ENCODE assay signal across 8 mouse cellular contexts in the genomic region with DNA sequence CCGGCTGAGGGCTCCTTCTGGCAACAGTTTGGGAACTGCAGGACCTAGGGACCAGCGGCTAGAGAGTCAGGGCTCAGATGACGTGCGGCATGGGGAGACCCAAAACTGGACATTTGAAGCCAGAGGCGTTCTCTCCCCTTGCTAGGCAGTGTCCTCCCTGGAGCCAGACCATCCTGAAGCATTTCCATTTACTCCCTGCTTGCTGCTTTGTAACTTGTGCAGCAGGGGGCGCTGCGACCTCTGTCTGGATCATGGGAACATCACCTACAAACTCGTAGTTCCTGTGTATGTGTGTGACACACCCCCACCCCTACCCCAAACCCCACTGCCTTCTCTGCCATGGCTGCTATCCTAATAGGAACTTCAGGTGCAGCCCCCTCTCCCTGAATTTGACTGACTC. TPM values are rescaled to one million over a fixed set of nuclear protein-coding genes. Genes with fewer than 3 reads are reported as not detected.
DNase-seq lines count a peak whose midpoint lies in the region; ATAC-seq lines count a peak whose summit lies in the region.

No protein-coding gene starts in this region.

- DNase-seq in hindbrain, embryonic 11.5 days (ENCODE audit: low spot score): peak; percentile 78
- peak; percentile 39 to 50 for DNase-seq in urinary bladder, postnatal 36 days (ENCODE audit: low spot score in 2 of 2)
- no peak for DNase-seq in urinary bladder, adult 18-20 months (ENCODE audit: low spot score in 2 of 2)
- peak; percentile 29 for DNase-seq in c-Kit-positive CD71-positive TER-119-positive erythroid progenitor cells, embryonic 14.5 days (ENCODE audit: low spot score)
- DNase-seq in kidney, postnatal 14 days: peak; percentile 68
- peak; percentile 16 to 49 for DNase-seq in natural killer cell, adult 2 months (ENCODE audit: low spot score in 2 of 2)

- no peaks in the 10 kb centered on the region for H3K27me3 ChIP-seq in hindbrain, embryonic 11.5 days (ENCODE audit: control insufficient read depth, insufficient read depth, low read length)
- H3K27me3 ChIP-seq in hindbrain, embryonic 16.5 days (replicated peaks; ENCODE audit: control insufficient read depth, insufficient read depth, low read length): no peaks in the 10 kb centered on the region

- H3K9ac ChIP-seq in hindbrain, embryonic 11.5 days (ENCODE audit: low read depth, low read length): no peak overlapping the region
- H3K9ac ChIP-seq in hindbrain, embryonic 16.5 days (ENCODE audit: low read depth, low read length): no peak overlapping the region

- H3K4me1 ChIP-seq in hindbrain, embryonic 11.5 days (replicated peaks; ENCODE audit: control insufficient read depth, insufficient read depth, low read length): no peaks in the 10 kb centered on the region
- H3K4me1 ChIP-seq in hindbrain, embryonic 16.5 days (ENCODE audit: control insufficient read depth, insufficient read depth, low read depth, low read length): peaks cover 5% of the 10 kb centered on the region

- WGBS in hindbrain, embryonic 11.5 days: 25% methylated on average over 8 of the region's 8 CpGs
- WGBS in hindbrain, embryonic 16.5 days: 27% methylated on average over 8 of the region's 8 CpGs

- H3K4me3 ChIP-seq in hindbrain, embryonic 11.5 days (ENCODE audit: low read depth, low read length): no peak overlapping the region
- no peak overlapping the region for H3K4me3 ChIP-seq in hindbrain, embryonic 16.5 days (ENCODE audit: low read length)

- H3K27ac ChIP-seq in hindbrain, embryonic 11.5 days (ENCODE audit: low read depth, low read length): no peak overlapping the region
- H3K27ac ChIP-seq in hindbrain, embryonic 16.5 days (ENCODE audit: low read depth, low read length): no peak overlapping the region

- H3K9me3 ChIP-seq in hindbrain, embryonic 11.5 days (ENCODE audit: control insufficient read depth, low read length): no peaks in the 10 kb centered on the region
- no peaks in the 10 kb centered on the region for H3K9me3 ChIP-seq in hindbrain, embryonic 16.5 days (ENCODE audit: control insufficient read depth, low read length)

- no peaks in the 10 kb centered on the region for H3K36me3 ChIP-seq in hindbrain, embryonic 11.5 days (ENCODE audit: control insufficient read depth, insufficient read depth, low read length)
- H3K36me3 ChIP-seq in hindbrain, embryonic 16.5 days (ENCODE audit: control insufficient read depth, insufficient read depth, low read length): no peaks in the 10 kb centered on the region

- no peak for ATAC-seq in hindbrain, embryonic 11.5 days (ENCODE audit: low FRiP score)
- ATAC-seq in hindbrain, embryonic 16.5 days: no peak
- ATAC-seq in inflammation-experienced regulatory T-cells, adult 6 months: no peak

- no peak overlapping the region for H3K4me2 ChIP-seq in hindbrain, embryonic 11.5 days (replicated peaks; ENCODE audit: low read depth, low read length)
- H3K4me2 ChIP-seq in hindbrain, embryonic 16.5 days (ENCODE audit: low read length): no peak overlapping the region

RNA-seq across cellular contexts. Expression of a gene that starts 4.8 kb away (rescaled TPM):
- polyA plus RNA-seq in hindbrain, embryonic 11.5 days (2014; fragmentation: Nextera tagmentation; extraction: Ambion mirVana): not detected in 2 replicates
- not detected in 2 replicates for polyA plus RNA-seq in hindbrain, embryonic 16.5 days (2015; fragmentation: Nextera tagmentation; extraction: Ambion mirVana)
- not detected for polyA plus RNA-seq in inflammation-experienced regulatory T-cells, adult 6 months (2017; shearing (Covaris generic))

RNA-seq across cellular contexts. Expression of a gene that starts 7.3 kb away (rescaled TPM):
- polyA plus RNA-seq in hindbrain, embryonic 11.5 days (2014; fragmentation: Nextera tagmentation; extraction: Ambion mirVana): not detected in 2 replicates
- polyA plus RNA-seq in hindbrain, embryonic 16.5 days (2015; fragmentation: Nextera tagmentation; extraction: Ambion mirVana): not detected in 2 replicates
- not detected for polyA plus RNA-seq in inflammation-experienced regulatory T-cells, adult 6 months (2017; shearing (Covaris generic))

RNA-seq across cellular contexts. Expression of a gene that starts 35.9 kb away (rescaled TPM):
- polyA plus RNA-seq in hindbrain, embryonic 11.5 days (2014; fragmentation: Nextera tagmentation; extraction: Ambion mirVana): 0.70 and 1.2 TPM in 2 replicates
- polyA plus RNA-seq in hindbrain, embryonic 16.5 days (2015; fragmentation: Nextera tagmentation; extraction: Ambion mirVana): 6.6 and 7.8 TPM in 2 replicates
- polyA plus RNA-seq in inflammation-experienced regulatory T-cells, adult 6 months (2017; shearing (Covaris generic)): not detected

RNA-seq across cellular contexts. Expression of a gene that starts 49.0 kb away (rescaled TPM):
- polyA plus RNA-seq in hindbrain, embryonic 11.5 days (2014; fragmentation: Nextera tagmentation; extraction: Ambion mirVana): 2.9 and 3.1 TPM in 2 replicates
- polyA plus RNA-seq in hindbrain, embryonic 16.5 days (2015; fragmentation: Nextera tagmentation; extraction: Ambion mirVana): 25.7 and 29.5 TPM in 2 replicates
- polyA plus RNA-seq in inflammation-experienced regulatory T-cells, adult 6 months (2017; shearing (Covaris generic)): not detected

Comparison
In these comparisons a context has a peak if more than half of its experiments do, and no peak if none do; other contexts are left out.
1. DNase-seq: peak in hindbrain, embryonic 11.5 days (single experiment), urinary bladder, postnatal 36 days (2 of 2), c-Kit-positive CD71-positive TER-119-positive erythroid progenitor cells, embryonic 14.5 days (single experiment), kidney, postnatal 14 days (single experiment) and natural killer cell, adult 2 months (2 of 2); none in urinary bladder, adult 18-20 months (0 of 2).